Mouse (Mus musculus) C2C12 (cell line): Measurements from ENCODE around the gene Il2rb.
A peak's percentile ranks its signal among the peaks of the same experiment; 100 is the strongest.

Experiments
- CEBPB ChIP-seq: IDR thresholded peaks from one replicate; pipeline ENCODE4 v1.6.1; 2011; ENCODE audit warnings: low read depth, mild to moderate bottlenecking, control low read depth, moderate library complexity
- CTCF ChIP-seq: IDR thresholded peaks from one replicate; pipeline ENCODE4 v1.5.1; 2011; ENCODE audit not compliant: control insufficient read depth, insufficient read depth, insufficient read length
- FOSL1 ChIP-seq: IDR thresholded peaks from one replicate; pipeline ENCODE4 v1.8.0; 2011; ENCODE audit warnings: mild to moderate bottlenecking, low read length; ENCODE audit not compliant: poor library complexity, insufficient read depth, severe bottlenecking
- MAX ChIP-seq: IDR thresholded peaks from one replicate; pipeline ENCODE4 v1.6.1; 2011; ENCODE audit warnings: mild to moderate bottlenecking, control low read depth
- MYOD1 ChIP-seq: IDR thresholded peaks from one replicate; pipeline ENCODE4 v1.6.1; 2011; ENCODE audit warnings: low read depth; ENCODE audit not compliant: control insufficient read depth, insufficient read length

- TF ChIP-seq CTCF (no peak), MAX (no peak), FOSL1 (no peak), MYOD1 (peak; percentile 4), CEBPB (no peak)
Observed at GRCm38 (mm10) chr15:78483311-78483710, 11.8 kb downstream of the Il2rb start.
